ENCODE assay signal across 15 mouse cellular contexts in genomic region chr16:9760347-9760746, GRCm38 (mm10).
"Had no signal": no experiment of that assay in that cellular context is flagged by ENCODE, and none has a peak within 500 bp of the region (broad histone marks: within the 10 kb centered on the region; RNA-seq: fewer than 3 reads in every experiment).

No protein-coding gene starts in this region.

- DNase-seq: liver, postnatal 0 days; lung, adult 2 months; lung, postnatal 14 days; lung, postnatal 36 days; right cerebral cortex, postnatal 14 days; thymus, adult 18-20 months; thymus, postnatal 14 days; thymus, postnatal 36 days had no signal

- H3K27ac ChIP-seq: lung, embryonic 15.5 days; macrophage; midbrain, embryonic 13.5 days; midbrain, embryonic 15.5 days; neural tube, embryonic 12.5 days had no signal

- H3K4me3 ChIP-seq: lung, embryonic 15.5 days; megakaryocyte, embryonic 14.5 days; midbrain, embryonic 13.5 days; midbrain, embryonic 15.5 days; neural tube, embryonic 12.5 days had no signal

- ATAC-seq: liver, postnatal 0 days; lung, postnatal 0 days; midbrain, embryonic 13.5 days; midbrain, embryonic 15.5 days had no signal
